Mouse (Mus musculus): ENCODE results near the gene Mboat2.

- TF ChIP-seq POLR2A (IDR thresholded peaks at IDR 0.05; ENCODE audit: control insufficient read depth, low read depth, low read length) (no peak), CTCF (IDR thresholded peaks at IDR 0.05; ENCODE audit: control insufficient read depth, insufficient read depth, insufficient replicate concordance, low read depth, low read length) (no peak)
Observed at GRCm38 (mm10) chr12:24845344-24845743, 14.7 kb downstream of the Mboat2 start.
